Mouse (Mus musculus): ENCODE results near the gene Nudt6. TPM values are rescaled to one million over a fixed set of nuclear protein-coding genes. Genes with fewer than 3 reads are reported as not detected.

Nudt6 gene
- total RNA-seq, 2 experiments from 2014 or later: 23.7 to 24.3 TPM

GRCm38 (mm10) chr3:37383096-37383765 is 36.8 kb downstream of the Nudt6 start:
- no peak for DNase-seq

DNA sequence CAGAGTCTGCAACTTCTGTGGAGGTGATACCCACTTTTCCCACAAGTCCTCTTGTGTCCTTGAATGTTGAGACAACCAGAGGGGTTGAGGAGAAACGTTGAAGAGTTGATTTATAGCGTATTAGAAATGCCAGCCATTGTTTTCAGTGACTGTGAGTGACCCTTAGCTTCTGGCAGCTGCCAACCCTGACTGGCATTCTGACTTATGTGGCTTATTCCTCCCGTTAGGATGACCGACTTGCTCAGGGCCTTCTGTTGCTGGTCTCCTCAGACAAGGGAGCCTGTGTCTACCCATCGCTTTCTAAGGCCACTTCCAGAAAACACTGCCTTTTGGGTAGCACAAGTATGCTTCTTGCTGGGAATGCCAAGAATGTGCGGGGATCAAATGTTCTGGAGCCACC is 38.6 kb downstream of the Nudt6 start:
- no peak for DNase-seq

GRCm38 (mm10) chr3:37379930-37380881 is 39.8 kb downstream of the Nudt6 start:
- peak; percentile 91 for DNase-seq

DNA sequence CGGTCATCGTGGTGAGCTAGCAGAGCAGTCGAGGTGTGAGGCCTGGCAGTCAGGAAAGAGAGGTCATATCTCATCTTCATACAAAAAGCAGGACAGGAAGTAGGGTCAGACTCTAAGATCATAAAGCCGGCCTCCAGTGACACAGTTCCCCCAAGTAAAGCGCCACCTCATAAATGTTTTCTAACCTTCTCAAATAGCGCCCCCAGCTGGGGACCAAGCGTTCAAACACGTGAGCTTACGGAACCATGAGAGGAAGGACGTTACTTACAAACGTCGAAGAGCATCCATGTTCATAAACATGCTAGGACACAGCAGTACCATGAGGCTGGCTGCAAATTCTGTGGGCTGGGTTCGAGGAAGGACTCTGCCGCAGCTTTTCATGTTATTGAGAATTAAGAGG is 40.8 kb downstream of the Nudt6 start:
- DNase-seq: no peak

- DNase-seq: no peak
Measured at GRCm38 (mm10) chr3:37378412-37378811, 41.6 kb downstream of the Nudt6 start.

GRCm38 (mm10) chr3:37377926-37378325 is 42.1 kb downstream of the Nudt6 start:
- DNase-seq: no peak

- no peak for DNase-seq
Measured at GRCm38 (mm10) chr3:37373712-37374111, 46.3 kb downstream of the Nudt6 start.

DNA sequence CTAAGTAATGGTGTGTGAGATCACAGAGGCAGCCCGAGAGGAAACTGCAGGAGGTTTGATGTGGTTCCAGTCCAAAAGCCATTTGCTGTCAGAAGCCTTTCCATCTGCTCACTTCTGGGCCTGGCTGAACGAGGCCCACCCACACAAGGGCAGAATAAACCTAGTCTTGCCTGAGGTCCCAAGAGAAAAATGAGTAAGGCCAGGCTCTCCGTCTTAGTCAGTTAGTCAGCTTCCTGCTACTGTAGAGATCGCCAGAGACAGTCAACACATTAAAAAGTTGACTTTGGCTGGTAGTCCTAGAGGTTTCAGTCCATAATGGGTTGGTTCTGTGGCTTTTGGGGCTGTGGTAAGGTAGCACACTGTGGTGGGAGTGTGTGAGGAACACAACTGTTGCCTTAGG is 49.6 kb downstream of the Nudt6 start:
- no peak for DNase-seq

GRCm38 (mm10) chr3:37366381-37367053 is 53.5 kb downstream of the Nudt6 start:
- no peak for DNase-seq

DNA sequence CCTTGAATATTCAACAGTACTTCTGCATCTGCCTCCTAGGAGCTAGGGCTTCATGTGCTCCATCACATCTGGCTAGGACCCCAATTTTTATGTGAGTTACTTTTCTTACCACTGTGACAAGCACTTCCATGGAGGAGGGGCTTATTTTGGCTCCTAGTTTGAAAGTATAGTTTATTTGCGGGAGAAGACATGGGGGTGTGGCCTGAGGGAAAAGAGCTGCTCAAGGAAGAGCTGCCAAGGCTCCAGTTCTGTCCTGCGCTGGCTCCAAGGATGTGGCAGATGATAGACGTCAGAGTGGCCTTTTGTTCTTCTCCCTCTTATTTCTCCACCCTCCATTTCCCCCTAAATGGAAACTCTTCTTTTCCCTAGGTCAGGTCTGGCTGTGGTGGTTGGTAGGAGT is 54.0 kb downstream of the Nudt6 start:
- no peak for DNase-seq

GRCm38 (mm10) chr3:37365144-37365543 is 54.9 kb downstream of the Nudt6 start:
- no peak for DNase-seq

DNA sequence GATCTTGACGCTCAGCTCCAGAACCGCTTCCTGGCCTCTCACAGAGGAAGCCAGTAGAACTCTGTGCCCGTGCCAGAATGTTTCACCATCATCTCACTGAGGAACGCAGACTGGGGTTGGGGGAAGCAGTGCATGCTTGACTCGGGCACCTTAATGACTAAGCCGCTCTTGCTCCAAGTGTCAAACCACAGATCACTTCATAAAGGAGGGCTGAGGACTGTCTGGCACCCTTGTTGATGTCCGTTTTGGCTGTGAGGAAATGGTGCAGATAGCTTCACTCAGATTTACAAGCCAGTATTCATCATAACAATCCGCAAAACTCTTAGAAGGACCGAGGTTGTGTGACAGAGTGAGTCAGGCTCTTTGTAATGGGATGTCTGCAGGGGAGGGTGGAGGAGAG is 59.3 kb downstream of the Nudt6 start:
- DNase-seq: no peak

Other genes starting within 250 kb of the Nudt6 start
- not detected for gene Il21, start 187.6 kb downstream of the Nudt6 start, total RNA-seq (2021)
- gene Bbs12, start 107.7 kb downstream of the Nudt6 start, total RNA-seq (2021): under 1 TPM; 0.43 to 0.51 TPM
- under 1 TPM; 0.35 to 0.43 TPM for gene Cetn4, start 107.5 kb downstream of the Nudt6 start, total RNA-seq (2021)
- 1 to 10 TPM; 7.4 to 8.9 TPM for gene Fgf2, start 71.9 kb downstream of the Nudt6 start, total RNA-seq (2021)
- gene Spata5, start 315 bp downstream of the Nudt6 start, total RNA-seq (2021): 10 to 100 TPM in 1 of 2 experiments, 1 to 10 TPM in 1; 7.7 to 10.0 TPM
- 10 to 100 TPM; 18.8 to 21.5 TPM for gene Spry1, start 219.7 kb upstream of the Nudt6 start, total RNA-seq (2021)